Mouse (Mus musculus): ENCODE measurements at regions not wholly inside any gene's neighbourhood (a gene's known extent, or its start where the extent isn't known, plus 50 kb on each side); places are given as distances from the start of the nearest gene placed in this dataset.

- DNase-seq (ENCODE audit: extremely low spot score), result no peak
Observed at GRCm38 (mm10) chr11:44027046-44027445, 126.0 kb upstream of the Adra1b start.

GRCm38 (mm10) chr11:44046083-44046482 is 145.1 kb upstream of the Adra1b start:
- no peak for DNase-seq (ENCODE audit: extremely low spot score)

GRCm38 (mm10) chr11:44049253-44049976 is 148.4 kb upstream of the Adra1b start:
- DNase-seq (ENCODE audit: extremely low spot score), result no peak

GRCm38 (mm10) chr11:44052481-44052880 is 151.5 kb upstream of the Adra1b start:
- no peak for DNase-seq (ENCODE audit: extremely low spot score)

- DNase-seq (ENCODE audit: extremely low spot score), result no peak
Observed at GRCm38 (mm10) chr11:44062446-44062845, 161.4 kb upstream of the Adra1b start.

- DNase-seq (ENCODE audit: extremely low spot score), result no peak
Observed at GRCm38 (mm10) chr11:44066176-44066575, 165.2 kb upstream of the Adra1b start.

GRCm38 (mm10) chr11:44083716-44084115 is 182.7 kb upstream of the Adra1b start:
- no peak for DNase-seq (ENCODE audit: extremely low spot score)

GRCm38 (mm10) chr11:44086951-44087350 is 185.9 kb upstream of the Adra1b start:
- DNase-seq (ENCODE audit: extremely low spot score), result peak; percentile 8

GRCm38 (mm10) chr11:44089514-44089913 is 188.5 kb upstream of the Adra1b start:
- DNase-seq (ENCODE audit: extremely low spot score), result no peak

- no peak for DNase-seq (ENCODE audit: extremely low spot score)
Observed at GRCm38 (mm10) chr11:44095280-44095679, 194.3 kb upstream of the Adra1b start.

GRCm38 (mm10) chr11:44103188-44103840 is 202.3 kb upstream of the Adra1b start:
- DNase-seq (ENCODE audit: extremely low spot score), result no peak

- no peak for DNase-seq (ENCODE audit: extremely low spot score)
Observed at GRCm38 (mm10) chr11:44103841-44104191, 202.8 kb upstream of the Adra1b start.

- DNase-seq (ENCODE audit: extremely low spot score), result no peak
Observed at GRCm38 (mm10) chr11:44106231-44106630, 205.2 kb upstream of the Adra1b start.

GRCm38 (mm10) chr11:44111525-44111924 is 210.5 kb upstream of the Adra1b start:
- DNase-seq (ENCODE audit: extremely low spot score), result no peak

- DNase-seq (ENCODE audit: extremely low spot score), result no peak
Observed at GRCm38 (mm10) chr11:44127088-44127487, 226.1 kb upstream of the Adra1b start.

- no peak for DNase-seq (ENCODE audit: extremely low spot score)
Observed at GRCm38 (mm10) chr11:44128481-44128880, 227.5 kb upstream of the Adra1b start.

GRCm38 (mm10) chr11:44133244-44133643 is 232.2 kb upstream of the Adra1b start:
- no peak for DNase-seq (ENCODE audit: extremely low spot score)

- no peak for DNase-seq (ENCODE audit: extremely low spot score)
Observed at GRCm38 (mm10) chr11:44136024-44136423, 235.0 kb upstream of the Adra1b start.

- DNase-seq (ENCODE audit: extremely low spot score), result no peak
Observed at GRCm38 (mm10) chr11:44142996-44143395, 242.0 kb upstream of the Adra1b start.

GRCm38 (mm10) chr11:44144477-44144876 is 243.5 kb upstream of the Adra1b start:
- no peak for DNase-seq (ENCODE audit: extremely low spot score)

GRCm38 (mm10) chr11:44146419-44146818 is 245.4 kb upstream of the Adra1b start:
- DNase-seq (ENCODE audit: extremely low spot score), result no peak

- DNase-seq (ENCODE audit: extremely low spot score), result no peak
Observed at GRCm38 (mm10) chr11:44153576-44153975, 246.3 kb upstream of the Il12b start.

GRCm38 (mm10) chr11:44155591-44155990 is 244.3 kb upstream of the Il12b start:
- DNase-seq (ENCODE audit: extremely low spot score), result no peak

GRCm38 (mm10) chr11:44156081-44156480 is 243.8 kb upstream of the Il12b start:
- peak; percentile 3 for DNase-seq (ENCODE audit: extremely low spot score)

All from embryo, embryonic 9.5 days (tissue).